Mouse (Mus musculus) G1E (cell line): ENCODE measurements around the gene Map3k15.

Experiments
- CTCF ChIP-seq: IDR thresholded peaks from 2 replicates; pipeline ENCODE4 v1.5.1; 2012; ENCODE audit warnings: low read depth, low read length, inconsistent platforms, mixed read lengths
- GATA1 ChIP-seq: IDR thresholded peaks from 2 replicates; pipeline ENCODE4 v1.6.1; 2012; ENCODE audit warnings: borderline replicate concordance, low read length, inconsistent platforms, mixed read lengths
- GATA2 ChIP-seq: IDR thresholded peaks from 2 replicates; pipeline ENCODE4 v1.6.1; 2012; ENCODE audit warnings: low read depth, low read length, inconsistent platforms, borderline replicate concordance
- POLR2AphosphoS5 ChIP-seq: IDR thresholded peaks from 2 replicates; pipeline ENCODE4 v1.6.1; 2012; ENCODE audit warnings: low read depth, low read length, inconsistent platforms; ENCODE audit not compliant: insufficient replicate concordance
- TAL1 ChIP-seq: conservative IDR thresholded peaks from 2 replicates; pipeline ENCODE4 v1.6.1; 2012; ENCODE audit warnings: low read depth, low read length, inconsistent platforms, mixed read lengths

GRCm38 (mm10) chrX:159961385-159961784 is 26.8 kb upstream of the Map3k15 start:
- TF ChIP-seq CTCF (no peak), GATA1 (no peak), POLR2AphosphoS5 (no peak), GATA2 (no peak), TAL1 (no peak)
